Mouse (Mus musculus) 3T3-L1 (cell line): ENCODE results near the gene Prss57.

ENCODE experiments used
- DNase-seq: peaks from one replicate; pipeline ENCODE4 v3.0.0-alpha.2; 2015; ENCODE audit warnings: low read depth, low spot score

Prss57 gene

GRCm38 (mm10) chr10:79790861-79791260, at the start of gene Prss57:
TSS of gene Prss57 (minus strand) at chr10:79790961.
- DNase-seq = no peak

DNA sequence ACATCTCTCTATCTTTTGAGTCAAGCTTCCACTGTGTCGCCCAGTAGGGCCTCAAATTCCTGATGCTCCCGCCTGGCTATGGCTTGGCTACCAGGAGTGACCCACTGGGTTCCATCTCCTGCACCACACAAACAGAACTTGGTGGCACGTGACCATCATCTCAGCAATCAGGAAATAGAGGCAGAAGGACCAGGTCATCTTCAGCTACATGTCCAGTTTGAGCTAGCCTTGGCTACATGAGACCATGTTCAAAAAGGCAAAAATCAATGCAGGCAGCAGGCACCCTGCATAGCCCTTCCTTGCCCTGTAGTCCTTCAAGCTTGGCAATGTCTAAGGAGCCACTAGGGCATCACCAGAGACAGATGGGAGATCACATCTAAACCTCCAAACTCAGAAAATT, 49.3 kb upstream of the Prss57 start:
- DNase-seq = no peak

DNA sequence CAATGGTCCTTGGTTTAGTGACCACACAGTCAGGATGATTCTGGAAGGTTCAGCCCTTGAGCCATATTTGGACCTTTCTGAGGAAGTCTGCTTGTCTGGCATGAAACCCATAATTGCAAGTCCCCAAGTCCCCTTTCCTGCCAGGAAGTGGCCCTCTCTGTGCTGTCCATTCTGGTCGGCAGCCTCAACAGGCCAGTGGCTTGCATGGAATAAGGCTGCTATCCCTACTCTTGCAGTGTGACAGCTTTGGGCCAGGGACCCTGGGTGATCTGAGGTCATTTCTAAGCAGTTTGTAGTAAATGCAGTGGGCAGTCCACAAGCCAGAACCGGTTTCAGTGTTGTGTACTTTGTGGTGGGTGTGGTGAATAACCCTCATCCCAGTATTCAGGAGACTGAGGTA, 47.4 kb upstream of the Prss57 start:
- no peak for DNase-seq

DNA sequence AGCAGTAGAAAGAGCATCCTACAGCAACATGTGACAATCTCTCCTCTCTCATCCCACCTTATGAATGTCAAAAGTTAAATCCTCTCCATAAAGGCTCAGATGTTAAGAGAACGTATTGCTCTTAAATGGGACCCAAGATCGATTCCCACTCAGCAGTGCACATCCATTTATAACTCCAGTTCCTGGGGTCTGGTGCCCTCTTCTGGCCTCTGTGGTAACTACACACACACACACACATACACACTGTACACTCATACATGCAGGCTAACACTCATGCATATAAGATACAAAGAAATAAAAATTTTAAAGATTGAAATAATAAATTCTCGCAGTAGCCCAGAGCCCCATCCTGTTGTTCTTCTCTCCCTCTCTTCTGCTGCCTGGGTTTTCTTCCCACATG, 46.2 kb upstream of the Prss57 start:
- no peak for DNase-seq

DNA sequence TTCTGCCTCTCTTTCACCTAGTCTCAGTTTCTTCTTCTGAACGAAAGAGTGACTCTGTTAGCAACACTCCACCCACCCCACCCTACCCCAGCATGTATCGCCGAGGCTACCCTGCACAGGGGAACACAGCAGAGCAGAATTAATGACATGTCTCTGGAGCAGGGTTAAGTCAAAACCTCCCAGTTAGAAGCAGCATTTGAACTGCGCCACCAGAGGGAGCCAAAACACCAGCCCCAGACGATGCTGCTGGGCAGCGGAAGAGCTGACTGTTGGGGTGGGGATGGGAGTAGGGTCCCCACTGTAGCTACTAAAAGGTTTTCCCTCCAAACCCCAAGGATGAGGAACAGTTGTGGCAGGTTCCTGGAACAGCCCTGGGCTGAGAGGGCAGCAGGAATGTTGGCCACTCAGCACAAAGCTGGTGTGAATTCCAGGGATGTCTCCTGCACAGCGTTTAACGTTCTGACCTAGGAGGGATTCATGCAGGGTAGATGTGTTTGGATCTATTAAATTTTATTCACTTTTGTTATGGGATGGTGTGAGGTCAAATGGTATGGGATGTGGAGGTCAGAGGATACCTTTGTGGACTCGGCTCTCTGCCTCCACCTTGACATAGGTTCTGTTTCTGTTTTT, 44.1 kb upstream of the Prss57 start:
- DNase-seq = peak; percentile 82

GRCm38 (mm10) chr10:79832786-79833181, 42.0 kb upstream of the Prss57 start:
- DNase-seq = no peak

GRCm38 (mm10) chr10:79832026-79832785, 41.4 kb upstream of the Prss57 start:
- no peak for DNase-seq

GRCm38 (mm10) chr10:79831583-79831982, 40.8 kb upstream of the Prss57 start:
- DNase-seq = peak; percentile 39

GRCm38 (mm10) chr10:79824413-79824812, 33.7 kb upstream of the Prss57 start:
- DNase-seq = peak; percentile 82

DNA sequence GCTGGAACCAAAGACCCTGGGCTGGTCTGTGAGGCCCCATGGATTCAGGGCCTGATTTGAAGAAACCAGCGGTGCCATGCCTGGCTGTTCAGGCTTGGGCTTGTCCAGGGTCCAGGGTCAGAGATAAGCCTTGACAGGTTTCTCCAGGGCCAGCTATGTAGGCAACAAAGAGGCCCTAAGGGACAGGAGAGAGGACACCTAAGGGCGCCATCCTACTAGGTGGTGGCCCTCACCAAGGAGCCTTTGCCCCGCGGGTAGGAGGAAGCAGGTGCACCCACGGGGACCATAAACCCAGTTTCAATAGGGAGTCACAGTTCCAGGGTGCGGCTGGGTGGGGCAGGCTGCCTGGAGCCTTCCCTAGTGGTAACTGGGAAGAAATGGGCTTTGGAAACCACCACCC, 32.2 kb upstream of the Prss57 start:
- DNase-seq = no peak

- no peak for DNase-seq
Measured at GRCm38 (mm10) chr10:79822372-79822771, 31.6 kb upstream of the Prss57 start.

GRCm38 (mm10) chr10:79821731-79822130, 31.0 kb upstream of the Prss57 start:
- DNase-seq = no peak

GRCm38 (mm10) chr10:79820782-79821181, 30.0 kb upstream of the Prss57 start, which contains the start of gene Misp:
TSS of gene Misp (plus strand) at chr10:79820989.
- DNase-seq = no peak

DNA sequence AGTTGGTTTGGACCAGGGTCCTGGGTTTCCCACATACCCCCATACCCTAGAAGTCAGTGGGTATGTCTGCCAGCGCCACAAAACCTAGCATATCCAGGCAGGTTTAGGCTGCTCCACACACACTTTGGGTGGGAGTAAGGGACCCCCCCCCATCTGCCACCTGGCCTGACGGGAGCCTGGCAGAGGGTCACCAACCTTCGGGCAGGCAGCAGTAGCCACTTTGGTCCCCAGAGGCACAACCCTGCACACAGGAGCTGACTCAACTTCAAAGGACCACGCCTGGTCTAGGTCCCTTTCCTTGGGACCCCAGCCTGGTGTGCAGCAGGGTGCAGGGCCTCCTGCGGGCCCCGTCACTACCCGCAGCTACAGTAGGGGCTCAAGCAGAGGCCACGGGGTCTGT, 29.5 kb upstream of the Prss57 start:
- no peak for DNase-seq

DNA sequence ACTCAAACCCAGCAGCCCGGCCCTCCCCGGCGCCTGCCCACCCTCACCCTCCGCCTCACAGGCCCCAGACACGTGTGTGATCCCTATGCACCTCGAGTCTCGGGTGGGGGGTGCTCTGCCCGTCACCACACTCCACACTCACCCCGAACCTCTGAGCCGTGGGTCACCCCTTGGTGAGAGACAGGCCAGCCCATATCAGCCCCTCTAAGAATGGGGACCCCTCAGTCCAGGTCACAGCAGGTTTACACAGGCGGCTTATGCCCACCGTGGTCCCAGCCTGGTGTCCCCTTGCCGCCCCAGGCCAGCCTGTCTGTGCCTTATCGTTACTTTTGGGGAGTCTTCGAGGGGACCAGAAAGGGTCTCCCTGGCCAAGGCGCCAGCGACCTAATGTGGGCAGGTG, 28.8 kb upstream of the Prss57 start:
- no peak for DNase-seq

GRCm38 (mm10) chr10:79818225-79818624, 27.5 kb upstream of the Prss57 start:
- DNase-seq = no peak

DNA sequence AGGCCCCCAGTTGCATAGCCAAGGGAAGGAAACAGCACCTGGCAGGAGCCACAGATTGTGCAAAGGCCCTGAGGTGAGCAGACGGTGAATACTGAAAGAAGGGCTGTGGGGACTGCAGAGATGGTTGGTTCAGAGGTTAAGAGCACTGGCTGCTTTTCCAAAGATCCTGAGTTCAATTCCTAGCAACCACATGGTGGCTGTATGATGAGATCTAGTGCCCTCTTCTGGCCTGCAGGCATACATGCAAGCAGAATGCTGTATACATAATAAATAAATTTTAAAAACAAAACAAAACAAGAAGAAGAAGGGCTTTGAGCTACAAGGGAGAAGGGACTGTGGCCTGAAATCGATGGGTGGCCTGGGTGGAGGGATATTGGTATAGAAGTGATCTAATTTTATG, 26.4 kb upstream of the Prss57 start:
- DNase-seq = peak; percentile 27

- DNase-seq = no peak
Measured at GRCm38 (mm10) chr10:79815671-79816494, 25.1 kb upstream of the Prss57 start.

- no peak for DNase-seq
Measured at GRCm38 (mm10) chr10:79814271-79814842, 23.6 kb upstream of the Prss57 start.

DNA sequence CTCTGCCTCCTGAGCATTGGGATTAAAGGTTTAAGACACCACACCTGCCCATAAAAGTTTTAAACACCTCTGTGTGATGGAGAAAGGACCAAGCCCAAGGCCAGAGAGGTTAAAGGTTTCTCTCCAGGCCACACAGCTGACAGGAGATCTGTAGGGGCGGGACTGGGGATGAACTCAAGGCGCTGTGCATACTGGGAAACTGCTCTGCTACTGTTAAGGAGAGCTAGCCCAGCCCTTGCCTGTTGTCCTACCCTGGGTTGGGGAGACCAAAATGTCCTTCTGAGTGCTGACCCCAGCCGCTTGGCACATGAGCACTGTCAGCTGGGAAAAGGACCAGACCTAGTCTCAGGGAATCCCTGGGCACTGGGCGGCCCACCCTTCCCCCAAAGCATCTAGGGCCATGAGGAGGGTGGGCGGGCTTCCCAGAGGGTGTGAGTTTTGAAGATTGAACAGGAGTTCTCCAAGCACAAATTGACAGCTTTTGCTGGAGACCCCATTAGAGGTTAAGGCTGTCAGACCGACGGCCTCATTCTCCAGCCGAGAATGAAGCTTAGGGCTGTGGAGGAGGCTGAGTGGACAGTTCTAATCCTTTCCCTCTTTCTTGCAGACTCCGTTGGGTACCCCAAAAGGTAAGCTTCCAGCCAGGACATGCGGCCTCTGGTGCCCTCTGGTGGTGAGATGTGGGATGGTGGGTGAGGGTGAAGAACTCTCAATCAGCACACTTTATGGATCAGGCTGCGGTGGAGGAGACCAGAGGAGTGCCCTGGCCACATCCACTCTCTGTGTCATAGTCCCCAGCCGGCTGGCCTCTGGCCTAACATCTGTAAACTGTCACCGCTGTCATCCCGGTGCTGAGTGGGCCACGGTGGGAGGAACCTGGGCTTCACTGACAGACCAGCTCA, 21.2 kb upstream of the Prss57 start:
- DNase-seq = peak; percentile 76

GRCm38 (mm10) chr10:79808728-79809127, 18.0 kb upstream of the Prss57 start:
- DNase-seq = no peak
